ENCODE assay signal across 16 mouse cellular contexts in the genomic region with DNA sequence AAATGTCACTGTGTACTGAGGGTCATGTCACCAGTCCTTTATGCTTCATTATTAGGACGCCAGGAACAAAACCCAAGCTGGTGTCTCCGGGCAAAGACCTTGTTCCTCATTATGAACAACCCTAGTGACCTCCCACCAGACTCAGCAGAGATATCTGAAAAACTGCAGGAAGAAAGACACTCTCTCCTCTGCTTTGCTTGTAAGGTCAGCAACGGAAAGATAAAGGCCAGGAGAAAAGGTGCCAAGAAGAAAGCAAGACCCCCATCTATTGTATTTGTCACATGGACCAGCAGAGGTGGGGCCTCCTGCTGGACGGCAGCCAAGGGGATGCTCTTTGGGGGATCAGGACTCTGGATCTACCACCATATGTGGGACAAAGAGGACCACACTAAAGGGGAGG.
"Had no signal": no experiment of that assay in that cellular context is flagged by ENCODE, and none has a peak within 500 bp of the region (broad histone marks: within the 10 kb centered on the region; RNA-seq: fewer than 3 reads in every experiment).

No protein-coding gene starts in this region.

- H3K4me3 ChIP-seq: neural tube, embryonic 12.5 days; neural tube, embryonic 13.5 days; neural tube, embryonic 15.5 days; stomach, embryonic 15.5 days had no signal

- H3K27me3 ChIP-seq: neural tube, embryonic 12.5 days; neural tube, embryonic 13.5 days; neural tube, embryonic 15.5 days; stomach, embryonic 15.5 days had no signal

- H3K9ac ChIP-seq: neural tube, embryonic 12.5 days; neural tube, embryonic 13.5 days; neural tube, embryonic 15.5 days; stomach, embryonic 15.5 days had no signal

- H3K36me3 ChIP-seq: neural tube, embryonic 12.5 days; neural tube, embryonic 13.5 days; neural tube, embryonic 15.5 days; stomach, embryonic 15.5 days had no signal

- H3K9me3 ChIP-seq: neural tube, embryonic 12.5 days; neural tube, embryonic 13.5 days; neural tube, embryonic 15.5 days; stomach, embryonic 15.5 days had no signal

- H3K27ac ChIP-seq: neural tube, embryonic 12.5 days; neural tube, embryonic 13.5 days; neural tube, embryonic 15.5 days; stomach, embryonic 15.5 days; stomach, postnatal 0 days had no signal

- DNase-seq: right cerebral cortex, adult 18-20 months; right cerebral cortex, postnatal 14 days; right cerebral cortex, postnatal 25 days; right cerebral cortex, postnatal 4 days; spleen, adult 18-20 months; thymus, adult 18-20 months; thymus, adult 2 months; thymus, postnatal 14 days; thymus, postnatal 25 days; thymus, postnatal 36 days; thymus, postnatal 4 days had no signal

- H3K4me2 ChIP-seq: neural tube, embryonic 12.5 days; neural tube, embryonic 13.5 days; neural tube, embryonic 15.5 days; stomach, embryonic 15.5 days had no signal
